Mouse (Mus musculus): ENCODE data around the gene Mfsd4b1. TPM values are rescaled to one million over a fixed set of nuclear protein-coding genes. Genes with fewer than 3 reads are reported as not detected.

The Mfsd4b1 gene
- polyA plus RNA-seq, 1 experiment = 0.69 TPM

DNA sequence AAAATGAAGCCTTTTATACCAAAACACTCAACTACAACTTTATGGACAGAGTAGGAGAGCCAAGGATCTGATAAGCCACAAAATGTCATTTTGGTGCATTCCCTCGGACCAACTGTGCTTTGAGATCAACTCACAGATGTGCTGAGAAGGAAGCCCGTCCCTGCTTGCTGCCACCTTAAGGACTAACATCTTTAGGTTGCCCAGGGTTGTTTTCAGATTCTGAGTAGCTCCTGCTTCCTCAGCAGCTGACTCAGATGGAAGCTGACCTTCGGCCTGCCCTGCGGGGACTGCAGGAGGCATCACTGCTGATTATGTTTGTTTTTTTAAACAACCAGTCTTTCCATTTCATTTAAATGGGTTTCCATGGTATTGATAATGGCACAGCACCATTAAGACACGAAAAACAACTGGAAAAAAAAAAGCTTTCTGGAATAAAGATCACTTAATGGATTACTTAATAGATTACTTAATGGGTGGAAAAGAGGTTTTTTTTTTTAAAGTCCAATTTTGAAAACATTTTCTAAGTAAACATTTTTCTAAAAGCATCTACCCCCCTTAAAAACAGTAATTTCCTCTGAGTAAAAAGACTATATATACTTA, 38.3 kb upstream of the Mfsd4b1 start:
- Histone ChIP-seq H3K27me3 (ENCODE audit: control insufficient read depth, insufficient read depth, low read length) (no peaks in the 10 kb centered on the region), H3K4me3 (replicated peaks; ENCODE audit: insufficient read depth, low read depth, low read length) (no peak overlapping the region), H3K4me1 (ENCODE audit: control insufficient read depth, insufficient read depth, low read length) (no peaks in the 10 kb centered on the region), H3K27ac (ENCODE audit: insufficient read depth, low read length) (no peak overlapping the region)
- no peak for DNase-seq
- 63% methylated on average over 5 of the region's 5 CpGs for WGBS
- TF ChIP-seq POLR2A (IDR thresholded peaks at IDR 0.05; ENCODE audit: borderline replicate concordance, insufficient read depth, low read length) = no peak
- TF ChIP-seq CTCF (IDR thresholded peaks at IDR 0.05; ENCODE audit: borderline replicate concordance, insufficient read depth, low read depth, low read length) = no peak

DNA sequence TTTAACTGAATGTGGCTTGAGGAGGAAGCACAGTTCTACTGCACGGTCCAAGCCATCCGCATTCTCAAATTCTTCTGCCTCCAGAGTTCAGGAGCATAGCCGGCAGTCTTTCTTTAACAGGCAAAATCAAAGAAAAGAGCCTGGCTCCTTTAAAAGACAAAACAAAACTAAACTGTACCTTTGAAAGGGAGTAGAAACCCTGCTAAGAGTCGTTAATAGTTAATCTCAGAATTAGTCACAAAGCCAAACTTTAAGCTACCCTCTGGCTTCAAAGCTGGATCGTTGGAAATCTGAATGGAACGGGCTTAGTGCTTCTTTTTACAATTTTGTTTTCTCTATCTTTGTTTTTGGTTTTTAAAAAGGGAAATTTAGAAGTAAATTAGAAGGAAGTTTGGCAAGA, 37.7 kb upstream of the Mfsd4b1 start:
- no peak for DNase-seq
- WGBS = 69% methylated on average over 6 of the region's 6 CpGs

DNA sequence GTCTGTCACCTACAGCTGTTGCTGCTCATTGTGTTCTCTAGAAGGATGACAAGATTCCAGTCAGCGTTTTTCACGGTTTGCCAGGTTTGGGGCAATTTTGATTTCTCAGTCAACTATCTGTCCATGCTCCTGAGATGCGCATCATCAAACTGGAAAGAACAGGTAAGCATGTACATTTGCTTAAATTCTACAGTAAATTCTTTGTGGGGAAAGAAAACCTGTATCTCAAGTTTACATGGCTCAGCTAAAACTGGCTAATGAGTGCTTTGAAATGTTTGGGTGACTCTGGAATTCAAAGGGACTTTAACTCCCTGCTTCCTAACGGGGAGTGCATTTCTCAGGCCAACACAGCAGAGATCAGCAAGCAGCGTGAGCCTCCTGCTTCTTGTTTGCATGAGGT, 36.9 kb upstream of the Mfsd4b1 start:
- H3K27me3 ChIP-seq (ENCODE audit: control insufficient read depth, insufficient read depth, low read length) = no peaks in the 10 kb centered on the region
- DNase-seq = no peak
- no peaks in the 10 kb centered on the region for H3K4me1 ChIP-seq (ENCODE audit: control insufficient read depth, insufficient read depth, low read length)
- TF ChIP-seq CTCF (IDR thresholded peaks at IDR 0.05; ENCODE audit: borderline replicate concordance, insufficient read depth, low read depth, low read length) (no peak), POLR2A (IDR thresholded peaks at IDR 0.05; ENCODE audit: borderline replicate concordance, insufficient read depth, low read length) (no peak)
- 87% methylated on average over 5 of the region's 5 CpGs for WGBS
- H3K27ac ChIP-seq (ENCODE audit: insufficient read depth, low read length) = no peak overlapping the region
- no peak overlapping the region for H3K4me3 ChIP-seq (replicated peaks; ENCODE audit: insufficient read depth, low read depth, low read length)

More for the DNA sequence above, 37.7 kb upstream of the Mfsd4b1 start:
- Histone ChIP-seq H3K27ac (ENCODE audit: insufficient read depth, low read length) (no peak overlapping the region), H3K4me3 (replicated peaks; ENCODE audit: insufficient read depth, low read depth, low read length) (no peak overlapping the region), H3K27me3 (ENCODE audit: control insufficient read depth, insufficient read depth, low read length) (no peaks in the 10 kb centered on the region), H3K4me1 (ENCODE audit: control insufficient read depth, insufficient read depth, low read length) (no peaks in the 10 kb centered on the region)
- TF ChIP-seq POLR2A (IDR thresholded peaks at IDR 0.05; ENCODE audit: borderline replicate concordance, insufficient read depth, low read length) (no peak), CTCF (IDR thresholded peaks at IDR 0.05; ENCODE audit: borderline replicate concordance, insufficient read depth, low read depth, low read length) (no peak)

DNA sequence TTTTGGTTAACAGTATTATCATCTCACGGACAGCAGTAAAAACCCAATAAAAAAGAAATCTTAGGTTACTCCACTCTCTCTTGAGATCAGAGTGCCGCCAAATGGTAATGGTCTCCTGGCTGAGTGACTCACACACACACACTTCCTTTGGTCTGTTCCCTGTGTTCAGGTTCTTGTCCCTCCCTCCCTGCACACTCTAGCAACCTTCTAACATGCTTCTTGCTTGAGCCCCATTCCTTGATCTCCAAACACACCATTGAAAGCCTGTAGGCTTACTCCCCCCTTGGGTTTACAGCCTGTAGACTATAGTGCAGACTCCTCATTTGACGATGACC, 33.7 kb upstream of the Mfsd4b1 start:
- DNase-seq = no peak
- Histone ChIP-seq H3K27ac (ENCODE audit: insufficient read depth, low read length) (no peak overlapping the region), H3K27me3 (ENCODE audit: control insufficient read depth, insufficient read depth, low read length) (no peaks in the 10 kb centered on the region), H3K4me3 (replicated peaks; ENCODE audit: insufficient read depth, low read depth, low read length) (no peak overlapping the region), H3K4me1 (ENCODE audit: control insufficient read depth, insufficient read depth, low read length) (no peaks in the 10 kb centered on the region)
- TF ChIP-seq CTCF (IDR thresholded peaks at IDR 0.05; ENCODE audit: borderline replicate concordance, insufficient read depth, low read depth, low read length) (no peak), POLR2A (IDR thresholded peaks at IDR 0.05; ENCODE audit: borderline replicate concordance, insufficient read depth, low read length) (no peak)
- WGBS = 95% methylated on average over 3 of the region's 3 CpGs

DNA sequence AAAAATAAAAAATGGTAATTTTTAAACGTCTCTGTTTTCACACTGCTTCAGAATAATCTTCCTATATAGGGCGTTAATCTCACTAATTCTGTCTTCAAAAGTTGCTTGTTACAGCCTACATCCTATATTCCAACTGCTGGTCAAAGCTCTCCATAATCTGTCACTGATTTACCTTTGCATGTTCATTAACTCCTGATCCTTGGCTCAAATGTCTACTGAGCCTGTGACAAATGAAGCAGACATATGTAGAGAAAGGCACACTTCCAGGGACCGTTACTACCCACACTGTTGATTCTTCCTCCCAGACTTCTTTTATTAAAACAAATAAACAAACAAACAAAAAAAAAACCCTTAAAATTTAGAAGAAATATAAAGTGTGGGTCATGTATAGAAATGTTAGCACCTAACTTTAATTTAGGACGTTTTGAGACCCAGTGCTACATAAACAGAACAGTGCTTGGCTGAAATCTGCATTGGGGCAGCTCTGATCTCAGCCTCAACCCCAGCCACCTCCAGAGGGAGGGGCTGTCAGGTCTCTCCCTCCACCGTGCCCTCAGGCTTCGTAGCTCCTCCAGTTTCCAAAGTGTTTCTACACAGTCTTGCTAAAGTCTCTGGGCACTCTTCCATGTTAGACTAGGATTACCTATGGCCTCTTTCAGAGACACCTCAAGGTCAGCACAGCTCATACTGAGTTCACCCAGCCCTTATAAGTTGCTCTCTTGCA, 33.2 kb upstream of the Mfsd4b1 start:
- TF ChIP-seq CTCF (IDR thresholded peaks at IDR 0.05; ENCODE audit: borderline replicate concordance, insufficient read depth, low read depth, low read length) (no peak), POLR2A (IDR thresholded peaks at IDR 0.05; ENCODE audit: borderline replicate concordance, insufficient read depth, low read length) (no peak)
- no peaks in the 10 kb centered on the region for H3K27me3 ChIP-seq (ENCODE audit: control insufficient read depth, insufficient read depth, low read length)
- no peak overlapping the region for H3K4me3 ChIP-seq (replicated peaks; ENCODE audit: insufficient read depth, low read depth, low read length)
- DNase-seq = no peak
- WGBS = 71% methylated on average over 6 of the region's 6 CpGs
- no peaks in the 10 kb centered on the region for H3K4me1 ChIP-seq (ENCODE audit: control insufficient read depth, insufficient read depth, low read length)
- H3K27ac ChIP-seq (ENCODE audit: insufficient read depth, low read length) = no peak overlapping the region

DNA sequence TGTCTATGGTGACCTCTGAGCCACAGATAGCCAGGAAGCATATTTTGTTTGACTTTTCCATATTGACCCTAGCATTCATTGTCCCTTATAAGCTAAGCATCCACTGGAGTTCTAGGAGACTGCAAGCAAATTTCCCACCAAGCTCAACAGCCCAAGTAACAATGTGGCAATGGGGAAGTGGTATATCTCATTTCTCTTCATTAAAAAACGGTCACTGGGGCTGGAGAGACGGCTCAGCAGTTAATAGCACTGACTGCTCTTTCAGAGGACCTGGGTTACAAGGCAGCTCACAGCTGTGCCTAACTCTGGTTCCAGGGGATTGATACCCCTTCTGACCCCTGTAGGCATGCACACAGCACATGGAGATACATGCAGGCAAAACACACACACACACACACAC, 32.5 kb upstream of the Mfsd4b1 start:
- H3K4me3 ChIP-seq (replicated peaks; ENCODE audit: insufficient read depth, low read depth, low read length) = no peak overlapping the region
- no peaks in the 10 kb centered on the region for H3K4me1 ChIP-seq (ENCODE audit: control insufficient read depth, insufficient read depth, low read length)
- no peak overlapping the region for H3K27ac ChIP-seq (ENCODE audit: insufficient read depth, low read length)
- H3K27me3 ChIP-seq (ENCODE audit: control insufficient read depth, insufficient read depth, low read length) = no peaks in the 10 kb centered on the region
- TF ChIP-seq POLR2A (IDR thresholded peaks at IDR 0.05; ENCODE audit: borderline replicate concordance, insufficient read depth, low read length) (no peak), CTCF (IDR thresholded peaks at IDR 0.05; ENCODE audit: borderline replicate concordance, insufficient read depth, low read depth, low read length) (no peak)
- WGBS = 84% methylated on average over 2 of the region's 2 CpGs
- DNase-seq = no peak

DNA sequence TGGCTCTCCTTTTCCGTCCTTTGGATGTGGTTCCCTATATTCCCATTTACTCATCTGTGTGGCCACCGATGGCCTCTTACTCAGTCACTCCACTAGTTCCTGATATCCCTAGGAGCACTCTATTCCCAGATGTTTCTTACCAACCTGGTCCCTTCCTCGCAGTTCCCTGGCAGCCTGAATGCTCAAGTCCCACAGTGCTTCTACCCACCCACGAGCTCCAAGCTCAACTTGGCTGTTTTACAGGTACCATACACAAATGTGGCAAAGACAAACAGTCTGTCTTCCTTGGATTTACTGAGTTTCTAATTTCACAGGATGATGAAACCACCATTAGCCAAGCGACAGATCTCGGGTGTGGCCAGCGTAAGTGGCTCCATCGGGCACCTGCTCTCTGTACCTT, 29.4 kb upstream of the Mfsd4b1 start:
- Histone ChIP-seq H3K27me3 (ENCODE audit: control insufficient read depth, insufficient read depth, low read length) (no peaks in the 10 kb centered on the region), H3K4me3 (replicated peaks; ENCODE audit: insufficient read depth, low read depth, low read length) (no peak overlapping the region), H3K4me1 (ENCODE audit: control insufficient read depth, insufficient read depth, low read length) (no peaks in the 10 kb centered on the region), H3K27ac (ENCODE audit: insufficient read depth, low read length) (no peak overlapping the region)
- DNase-seq = no peak
- WGBS = 89% methylated on average over 8 of the region's 8 CpGs
- no peak for TF ChIP-seq CTCF (IDR thresholded peaks at IDR 0.05; ENCODE audit: borderline replicate concordance, insufficient read depth, low read depth, low read length)
- no peak for TF ChIP-seq POLR2A (IDR thresholded peaks at IDR 0.05; ENCODE audit: borderline replicate concordance, insufficient read depth, low read length)

DNA sequence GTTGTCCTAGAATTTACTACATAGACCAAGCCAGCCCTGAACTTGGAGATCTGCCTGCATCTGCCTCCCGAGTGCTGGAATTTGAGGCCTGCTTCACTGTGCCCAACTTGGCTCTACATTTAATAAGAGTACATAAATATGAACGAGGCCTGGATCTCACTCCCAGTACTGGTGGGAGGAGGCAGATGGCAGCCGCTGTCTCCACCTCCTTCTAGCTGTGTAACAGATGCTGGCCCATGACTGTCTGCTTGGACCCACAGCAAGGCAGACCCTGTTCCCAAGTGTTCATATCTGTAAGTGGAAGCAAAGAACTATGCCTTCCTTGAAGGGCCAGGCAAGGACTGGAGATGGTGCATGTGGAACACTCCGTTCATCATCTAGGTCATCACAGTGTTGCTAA, 28.8 kb upstream of the Mfsd4b1 start:
- H3K4me3 ChIP-seq (replicated peaks; ENCODE audit: insufficient read depth, low read depth, low read length) = no peak overlapping the region
- no peak overlapping the region for H3K27ac ChIP-seq (ENCODE audit: insufficient read depth, low read length)
- H3K4me1 ChIP-seq (ENCODE audit: control insufficient read depth, insufficient read depth, low read length) = no peaks in the 10 kb centered on the region
- DNase-seq = no peak
- 66% methylated on average over 4 of the region's 4 CpGs for WGBS
- no peaks in the 10 kb centered on the region for H3K27me3 ChIP-seq (ENCODE audit: control insufficient read depth, insufficient read depth, low read length)
- no peak for TF ChIP-seq CTCF (IDR thresholded peaks at IDR 0.05; ENCODE audit: borderline replicate concordance, insufficient read depth, low read depth, low read length)
- no peak for TF ChIP-seq POLR2A (IDR thresholded peaks at IDR 0.05; ENCODE audit: borderline replicate concordance, insufficient read depth, low read length)
